Comparison of ENCODE assay signal across 9 mouse cellular contexts in the genomic region with DNA sequence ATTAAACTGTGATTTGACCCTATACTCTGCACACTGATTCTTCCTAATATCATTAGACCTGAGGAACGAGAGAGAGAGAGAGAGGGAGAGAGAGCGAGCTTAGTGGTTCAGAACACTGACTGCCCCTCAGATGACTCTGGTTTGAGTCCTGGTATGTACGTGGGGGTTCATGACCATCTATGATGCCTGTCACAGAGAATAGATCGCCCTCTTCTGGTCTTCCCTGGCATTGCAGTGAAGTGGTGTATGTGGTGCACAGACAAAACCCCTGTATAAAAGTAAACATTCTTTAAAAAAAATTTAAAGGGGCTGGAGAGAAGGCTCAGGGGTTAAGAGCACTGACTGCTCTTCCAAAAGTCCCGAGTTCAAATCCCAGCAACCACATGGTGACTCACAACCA.
DNase-seq lines count a peak whose midpoint lies in the region; ATAC-seq and TF ChIP-seq lines count a peak whose summit lies in the region.
"Had no signal": no experiment of that assay in that cellular context is flagged by ENCODE, and none has a peak within 500 bp of the region (broad histone marks: within the 10 kb centered on the region; RNA-seq: fewer than 3 reads in every experiment).

No protein-coding gene starts in this region.

- peaks cover 3% of the 10 kb centered on the region; the same call in 1 of the 2 replicates for H3K4me1 ChIP-seq in kidney, embryonic 14.5 days (ENCODE audit: control insufficient read depth, insufficient read depth, low read length)
- H3K4me1 ChIP-seq in G1E (ENCODE audit: insufficient read depth, low read depth, low read length): no peaks in the 10 kb centered on the region
- H3K4me1 ChIP-seq: neural tube, embryonic 12.5 days had no signal

- peak; percentile 44; the same call in 1 of the 2 replicates for TF ChIP-seq CTCF in G1E (IDR thresholded peaks at IDR 0.05; ENCODE audit: low read depth, low read length)

- H3K36me3 ChIP-seq in kidney, embryonic 14.5 days (ENCODE audit: control insufficient read depth, insufficient read depth, low read length): no peaks in the 10 kb centered on the region
- H3K36me3 ChIP-seq in G1E (replicated peaks): peaks cover 5% of the 10 kb centered on the region
- H3K36me3 ChIP-seq: neural tube, embryonic 12.5 days had no signal

- H3K4me3 ChIP-seq in kidney, embryonic 14.5 days (ENCODE audit: low read length): no peak overlapping the region
- H3K4me3 ChIP-seq in G1E (ENCODE audit: low read depth, low read length): no peak overlapping the region
- H3K4me3 ChIP-seq: neural tube, embryonic 12.5 days had no signal

- H3K27me3 ChIP-seq in kidney, embryonic 14.5 days (ENCODE audit: control insufficient read depth, insufficient read depth, low read length): no peaks in the 10 kb centered on the region
- H3K27me3 ChIP-seq in G1E (ENCODE audit: insufficient read depth, low read length): no peaks in the 10 kb centered on the region
- H3K27me3 ChIP-seq: neural tube, embryonic 12.5 days had no signal

- no peak overlapping the region for H3K9ac ChIP-seq in kidney, embryonic 14.5 days (ENCODE audit: low read depth, low read length)
- H3K9ac ChIP-seq: neural tube, embryonic 12.5 days had no signal

- ATAC-seq in kidney, embryonic 14.5 days (ENCODE audit: low FRiP score, low TSS enrichment): no peak
- no peak for ATAC-seq in G1E (ENCODE audit: extremely low read depth, insufficient number of reproducible peaks, low FRiP score, poor library complexity, severe bottlenecking)
- peak; percentile 69 for ATAC-seq in granulocyte monocyte progenitor cell, adult 5-6 weeks (replicated peaks; ENCODE audit: poor library complexity, severe bottlenecking)

- WGBS in kidney, embryonic 14.5 days: 45% methylated on average over 5 of the region's 5 CpGs

- H3K27ac ChIP-seq in kidney, embryonic 14.5 days (ENCODE audit: low read depth, low read length): no peak overlapping the region
- H3K27ac ChIP-seq: neural tube, embryonic 12.5 days had no signal

- H3K9me3 ChIP-seq in kidney, embryonic 14.5 days (ENCODE audit: control insufficient read depth, low read length): no peaks in the 10 kb centered on the region
- H3K9me3 ChIP-seq in G1E (replicated peaks): no peaks in the 10 kb centered on the region
- H3K9me3 ChIP-seq: neural tube, embryonic 12.5 days had no signal

- no peak overlapping the region for H3K4me2 ChIP-seq in kidney, embryonic 14.5 days (replicated peaks; ENCODE audit: low read depth, low read length)
- H3K4me2 ChIP-seq: neural tube, embryonic 12.5 days had no signal

- DNase-seq in kidney, adult 11 months: peak; percentile 33
- DNase-seq in G1E (ENCODE audit: low spot score): no peak
- DNase-seq in cerebellum, adult 18-20 months: peak; percentile 70 to 71
- DNase-seq in layer of hippocampus, postnatal 25 days (ENCODE audit: extremely low spot score in 1 of 2, low spot score in 1 of 2): peak; percentile 28 to 64
- peak; percentile 5 to 42 for DNase-seq in natural killer cell, adult 2 months (ENCODE audit: low spot score in 2 of 2)
- no peak for DNase-seq in ovary, postnatal 36 days (ENCODE audit: low spot score)

Comparison
In these comparisons a context has a peak if more than half of its experiments do, and no peak if none do; other contexts are left out.
1. DNase-seq: peak in kidney, adult 11 months (single experiment), cerebellum, adult 18-20 months (2 of 2), layer of hippocampus, postnatal 25 days (2 of 2) and natural killer cell, adult 2 months (2 of 2); none in G1E (single experiment) and ovary, postnatal 36 days (single experiment).